Mouse (Mus musculus) embryonic facial prominence, embryonic 15.5 days (tissue): ENCODE results near the gene Exosc1. TPM values are rescaled to one million over a fixed set of nuclear protein-coding genes. Genes with fewer than 3 reads are reported as not detected.
"Not testable (repeated sequence)": the region's sequence is repeated elsewhere in the genome, so short reads cannot be mapped to it uniquely, and the experiment has no call there.

ENCODE experiments used
- ATAC-seq: fragments of 200-750 bp; cut with Nextera tagmentation; 2 replicates; pipeline ENCODE4 v1.8.0; 2017; ENCODE audit warnings: low read depth, moderate TSS enrichment; ENCODE audit not compliant: insufficient number of reproducible peaks, low FRiP score, low TSS enrichment
- H3K27ac ChIP-seq: fragments of 300-500 bp; sonication (generic); replicated peaks from 2 replicates; pipeline ENCODE4 v1.5.1; 2015; ENCODE audit warnings: mild to moderate bottlenecking, inconsistent platforms
- H3K27me3 ChIP-seq: fragments of 300-500 bp; sonication (generic); 2 replicates; pipeline ENCODE4 v1.6.1; 2015; ENCODE audit warnings: inconsistent platforms
- H3K36me3 ChIP-seq: fragments of 300-500 bp; sonication (generic); 2 replicates; pipeline ENCODE4 v1.6.1; 2015; ENCODE audit warnings: mild to moderate bottlenecking, inconsistent platforms
- H3K4me1 ChIP-seq: fragments of 300-500 bp; sonication (generic); 2 replicates; pipeline ENCODE4 v1.6.1; 2015; ENCODE audit warnings: inconsistent platforms
- H3K4me2 ChIP-seq: fragments of 300-500 bp; sonication (generic); replicated peaks from 2 replicates; pipeline ENCODE4 v1.6.1; 2015; ENCODE audit warnings: mild to moderate bottlenecking, inconsistent platforms
- H3K4me3 ChIP-seq: fragments of 300-500 bp; sonication (generic); replicated peaks from 2 replicates; pipeline ENCODE4 v1.5.1; 2015; ENCODE audit warnings: mild to moderate bottlenecking, inconsistent platforms
- H3K9ac ChIP-seq: fragments of 300-500 bp; sonication (generic); 2 replicates; pipeline ENCODE4 v1.6.1; 2015; ENCODE audit warnings: inconsistent platforms
- H3K9me3 ChIP-seq: fragments of 300-500 bp; sonication (generic); replicated peaks from 2 replicates; pipeline ENCODE4 v1.6.1; 2016; ENCODE audit warnings: inconsistent platforms
- WGBS: fragments of 180-500 bp; shearing (Covaris S2); methylation state at CpG from one replicate; pipeline ENCODE4 v1.1.7; 2015; 5-methylcytosine and 5-hydroxymethylcytosine counted together
- polyA plus RNA-seq: library from polyadenylated mRNA; unstranded; fragments of >200 nt; fragmentation: Nextera tagmentation; extraction: Ambion mirVana; gene quantifications from 2 replicates; pipeline ENCODE4 v1.2.1, GENCODE M21; 2015

Gene Exosc1
- polyA plus RNA-seq, 1 experiment from 2014 or later, result 72.8 TPM

DNA sequence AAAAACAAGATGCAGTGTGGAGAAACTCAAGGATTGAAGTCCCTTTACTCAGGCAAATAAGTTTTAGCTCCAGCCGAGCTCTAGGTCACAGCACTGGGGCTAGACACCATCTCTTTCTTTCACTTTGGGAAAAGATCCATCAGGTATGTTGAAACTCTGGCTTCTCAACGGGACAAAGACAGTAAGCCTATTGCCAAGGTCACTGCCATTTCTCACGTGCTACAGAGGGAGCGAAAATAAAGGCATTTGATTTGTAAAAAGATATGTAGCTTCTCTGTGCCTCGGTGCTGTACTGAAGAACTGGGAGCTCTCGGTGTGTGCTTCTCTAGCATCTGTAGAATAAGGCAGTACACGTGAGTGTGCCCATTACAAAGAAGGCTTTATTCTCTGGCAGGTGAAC lies 10.6 kb upstream of the Exosc1 start:
- Histone ChIP-seq H3K27ac (no peak overlapping the region), H3K9ac (no peak overlapping the region), H3K9me3 (no peaks in the 10 kb centered on the region), H3K4me3 (no peak overlapping the region), H3K4me1 (no peaks in the 10 kb centered on the region), H3K36me3 (peaks cover 94% of the 10 kb centered on the region), H3K4me2 (no peak overlapping the region), H3K27me3 (no peaks in the 10 kb centered on the region)
- WGBS, result 81% methylated on average over 7 of the region's 7 CpGs
- ATAC-seq, result no peak

DNA sequence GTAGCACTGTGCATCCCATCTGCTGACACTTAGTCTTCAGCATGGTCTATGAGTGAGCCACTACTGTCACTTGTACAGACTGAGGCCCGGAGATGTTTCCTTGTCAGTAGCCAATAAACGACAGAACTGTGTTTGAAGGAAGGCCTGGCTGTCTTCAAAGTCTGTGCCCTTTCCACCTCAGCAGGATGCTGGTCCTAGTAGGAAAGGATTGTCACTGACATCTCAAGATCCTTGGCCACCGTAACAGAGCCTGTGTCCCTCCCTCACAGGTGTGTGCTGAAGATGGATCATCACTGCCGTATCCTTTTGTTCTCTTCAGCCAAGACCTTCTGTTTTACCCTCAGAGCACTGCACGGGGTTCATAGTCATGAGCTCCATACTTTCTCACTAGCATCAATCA lies 5.3 kb upstream of the Exosc1 start:
- Histone ChIP-seq H3K9me3 (no peaks in the 10 kb centered on the region), H3K27ac (no peak overlapping the region), H3K4me3 (no peak overlapping the region), H3K4me2 (no peak overlapping the region), H3K4me1 (peaks cover 10% of the 10 kb centered on the region), H3K36me3 (peaks cover 62% of the 10 kb centered on the region), H3K27me3 (no peaks in the 10 kb centered on the region), H3K9ac (no peak overlapping the region)
- no peak for ATAC-seq
- 91% methylated on average over 5 of the region's 5 CpGs for WGBS

- H3K36me3 ChIP-seq, result peaks cover 40% of the 10 kb centered on the region
Observed at GRCm38 (mm10) chr19:41935921-41936320, 2.7 kb upstream of the Exosc1 start.

DNA sequence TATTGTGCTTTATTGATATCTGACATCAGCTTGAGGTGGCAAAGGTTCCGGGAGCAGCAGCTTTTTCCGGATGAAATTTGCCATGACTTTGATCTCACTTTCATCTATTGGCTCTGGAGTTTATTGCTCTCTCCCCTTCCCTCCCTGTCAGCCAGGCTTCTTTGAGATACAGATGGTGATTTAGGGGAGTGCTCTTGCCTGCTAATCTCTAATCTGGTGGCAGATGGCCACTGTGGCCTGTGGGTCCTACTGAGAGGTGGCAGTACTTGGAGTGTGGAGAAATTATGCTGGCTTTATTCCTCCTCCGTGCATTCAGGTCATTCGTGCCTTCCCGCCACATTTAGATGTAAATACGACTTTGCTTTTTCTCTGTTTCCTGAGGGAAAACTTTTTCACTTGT lies 901 bp upstream of the Exosc1 start:
- Histone ChIP-seq H3K36me3 (peaks cover 35% of the 10 kb centered on the region), H3K27me3 (no peaks in the 10 kb centered on the region), H3K4me3 (peak overlapping the region; percentile 64), H3K9ac (peak overlapping the region; percentile 66), H3K27ac (no peak overlapping the region), H3K4me2 (peak overlapping the region; percentile 86), H3K9me3 (no peaks in the 10 kb centered on the region), H3K4me1 (peaks cover 19% of the 10 kb centered on the region)
- WGBS, result 35% methylated on average over 6 of the region's 6 CpGs
- ATAC-seq, result no peak

More at GRCm38 (mm10) chr19:41935921-41936320, 2.7 kb upstream of the Exosc1 start:
- Histone ChIP-seq H3K4me1 (peaks cover 19% of the 10 kb centered on the region), H3K9me3 (no peaks in the 10 kb centered on the region), H3K27me3 (no peaks in the 10 kb centered on the region), H3K4me3 (no peak overlapping the region), H3K27ac (no peak overlapping the region), H3K9ac (no peak overlapping the region), H3K4me2 (no peak overlapping the region)
- WGBS, result 94% methylated on average over 1 of the region's 1 CpGs
- ATAC-seq, result no peak

- under 1% methylated on average over 28 of the region's 28 CpGs for WGBS
- Histone ChIP-seq H3K9ac (peak overlapping the region; percentile 41), H3K27me3 (no peaks in the 10 kb centered on the region), H3K4me1 (peaks cover 19% of the 10 kb centered on the region), H3K36me3 (peaks cover 32% of the 10 kb centered on the region), H3K9me3 (no peaks in the 10 kb centered on the region), H3K4me2 (peak overlapping the region; percentile 86), H3K4me3 (peak overlapping the region; percentile 64), H3K27ac (peak overlapping the region; percentile 68; the same call in 1 of the 2 replicates)
- no peak for ATAC-seq
Observed at GRCm38 (mm10) chr19:41932686-41933085, 537 bp downstream of the Exosc1 start.

DNA sequence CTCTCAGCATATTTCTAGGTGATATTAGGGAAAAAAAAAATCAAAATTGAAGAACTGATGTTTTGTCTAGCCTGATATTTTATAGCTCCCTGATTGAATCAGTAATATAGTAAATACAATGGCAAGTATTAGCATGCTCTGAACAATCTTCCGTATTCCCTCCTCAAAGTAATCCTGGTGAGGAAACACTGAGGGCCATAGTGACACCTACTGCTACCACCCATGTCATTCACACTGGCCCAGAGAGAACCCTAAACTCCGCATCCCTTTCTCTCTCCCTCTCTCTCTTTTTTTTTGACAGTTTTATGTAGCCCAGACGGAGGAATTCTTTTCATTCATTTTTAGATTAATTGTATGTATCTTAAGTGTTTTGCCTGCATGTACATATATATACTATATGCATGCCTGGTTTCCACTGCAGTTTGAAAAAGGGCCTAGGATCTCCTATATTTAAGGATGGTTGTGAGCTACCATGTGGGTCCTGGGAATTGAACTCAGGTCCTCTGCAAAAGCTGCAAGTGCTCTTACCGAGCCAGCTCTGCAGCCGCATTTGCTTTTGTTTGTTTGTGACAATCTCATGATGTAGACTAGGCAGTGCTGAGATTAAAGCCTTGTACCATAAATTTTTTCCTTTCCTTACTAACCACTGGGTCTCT lies 12.7 kb downstream of the Exosc1 start:
- WGBS, result 71% methylated on average over 5 of the region's 5 CpGs
- Histone ChIP-seq H3K27ac (no peak overlapping the region), H3K27me3 (no peaks in the 10 kb centered on the region), H3K9me3 (no peaks in the 10 kb centered on the region), H3K9ac (no peak overlapping the region), H3K4me2 (no peak overlapping the region), H3K36me3 (peaks cover 71% of the 10 kb centered on the region), H3K4me1 (no peaks in the 10 kb centered on the region), H3K4me3 (no peak overlapping the region)
- ATAC-seq, result no peak

DNA sequence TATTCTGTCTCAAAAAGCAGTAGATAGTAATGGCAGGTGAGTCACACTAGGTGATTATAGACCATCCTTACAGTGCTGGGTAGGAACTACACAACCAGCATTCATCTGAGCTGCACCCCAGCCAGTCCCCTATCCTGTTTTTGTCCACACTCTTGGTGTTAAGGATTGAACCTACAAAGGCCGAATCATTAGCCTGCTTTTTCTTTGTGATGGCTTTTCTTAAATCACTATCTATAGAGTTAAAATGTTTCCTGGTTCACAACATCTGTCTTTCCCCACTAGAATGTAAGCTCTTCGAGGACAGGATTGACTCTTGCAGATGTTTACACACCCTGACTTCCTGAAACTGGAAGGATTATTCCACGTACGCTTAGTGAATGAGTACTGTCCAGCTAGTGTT lies 13.8 kb downstream of the Exosc1 start:
- no peak overlapping the region for H3K4me2 ChIP-seq
- no peaks in the 10 kb centered on the region for H3K27me3 ChIP-seq
- no peaks in the 10 kb centered on the region for H3K9me3 ChIP-seq
- peaks cover 6% of the 10 kb centered on the region for H3K4me1 ChIP-seq
- no peak overlapping the region for H3K27ac ChIP-seq
- 73% methylated on average over 4 of the region's 4 CpGs for WGBS
- ATAC-seq, result no peak
- no peak overlapping the region for H3K4me3 ChIP-seq
- no peak overlapping the region for H3K9ac ChIP-seq
- peaks cover 66% of the 10 kb centered on the region for H3K36me3 ChIP-seq

DNA sequence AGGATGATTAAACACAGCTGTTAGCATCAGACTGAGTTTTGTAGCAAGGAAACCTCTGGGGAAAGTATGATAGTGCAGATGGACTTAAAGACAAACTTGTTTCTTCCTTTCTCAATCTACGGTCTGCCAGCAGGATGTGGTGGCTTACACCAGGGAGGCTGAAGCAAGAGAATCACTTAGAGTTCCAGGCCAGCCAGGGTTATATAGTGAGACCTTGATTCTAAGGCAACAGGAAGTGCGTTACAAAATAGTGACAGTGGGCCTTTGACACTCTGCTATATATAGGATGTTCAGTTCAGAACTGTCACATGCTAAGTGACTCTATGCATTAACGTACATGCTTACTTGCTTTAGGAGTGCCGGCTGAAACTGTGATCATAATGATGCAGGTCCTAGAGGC lies 16.4 kb downstream of the Exosc1 start:
- H3K36me3 ChIP-seq, result peaks cover 42% of the 10 kb centered on the region
- WGBS, result 81% methylated on average over 4 of the region's 4 CpGs

DNA sequence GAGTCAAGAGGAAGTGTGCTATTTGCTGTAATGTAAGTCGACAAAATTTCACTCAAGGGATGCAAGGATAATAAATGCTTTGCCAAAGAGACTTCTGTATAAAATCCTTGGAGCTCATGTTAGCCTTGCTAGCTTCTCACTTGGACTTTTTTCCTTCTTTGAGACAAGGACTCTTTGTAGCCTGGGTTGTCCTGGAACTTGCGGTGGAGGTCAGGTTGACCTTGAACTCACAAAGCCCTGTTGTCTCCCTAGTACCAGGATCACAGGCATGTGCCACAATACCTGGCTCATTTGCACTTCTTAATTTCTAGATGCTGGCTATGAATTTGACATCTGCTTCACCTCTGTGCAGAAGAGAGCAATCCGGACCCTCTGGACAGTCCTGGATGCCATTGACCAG lies 17.9 kb downstream of the Exosc1 start:
- WGBS, result 82% methylated on average over 3 of the region's 3 CpGs

More for the DNA sequence above, 16.4 kb downstream of the Exosc1 start:
- H3K4me2 ChIP-seq, result no peak overlapping the region
- ATAC-seq, result no peak
- H3K4me3 ChIP-seq, result no peak overlapping the region
- no peak overlapping the region for H3K9ac ChIP-seq
- peaks cover 25% of the 10 kb centered on the region for H3K4me1 ChIP-seq
- no peak overlapping the region for H3K27ac ChIP-seq
- no peaks in the 10 kb centered on the region for H3K9me3 ChIP-seq
- no peaks in the 10 kb centered on the region for H3K27me3 ChIP-seq

DNA sequence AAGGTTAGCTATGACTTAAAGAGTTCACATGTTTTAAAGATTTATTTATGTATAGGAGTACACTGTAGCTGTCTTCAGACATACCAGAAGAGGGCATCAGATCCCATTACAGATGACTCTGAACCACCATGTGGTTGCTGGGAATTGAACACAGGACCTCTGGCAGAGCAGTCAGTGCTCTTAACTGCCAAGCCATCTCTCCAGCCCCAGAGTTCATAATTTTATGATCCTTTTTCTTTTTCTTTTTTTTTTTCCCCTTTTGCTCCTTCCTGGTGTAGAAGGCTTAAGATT lies 18.7 kb downstream of the Exosc1 start:
- peak overlapping the region; percentile 69; the same call in 1 of the 2 replicates for H3K4me2 ChIP-seq
- peaks cover 29% of the 10 kb centered on the region for H3K36me3 ChIP-seq
- H3K4me3 ChIP-seq, result 0 out of 2 replicates have a peak overlapping the region, but pooled peaks have one; percentile 93
- H3K27ac ChIP-seq, ATAC-seq, H3K27me3 ChIP-seq, H3K9ac ChIP-seq, H3K9me3 ChIP-seq: not testable (repeated sequence)
- peaks cover 25% of the 10 kb centered on the region for H3K4me1 ChIP-seq

More for the DNA sequence above, 17.9 kb downstream of the Exosc1 start:
- no peak for ATAC-seq
- H3K4me1 ChIP-seq, result peaks cover 25% of the 10 kb centered on the region
- no peaks in the 10 kb centered on the region for H3K9me3 ChIP-seq
- H3K4me3 ChIP-seq, result no peak overlapping the region
- no peak overlapping the region for H3K27ac ChIP-seq
- no peaks in the 10 kb centered on the region for H3K27me3 ChIP-seq
- no peak overlapping the region for H3K9ac ChIP-seq
- H3K4me2 ChIP-seq, result no peak overlapping the region
- peaks cover 34% of the 10 kb centered on the region for H3K36me3 ChIP-seq

- Histone ChIP-seq H3K4me1 (peaks cover 25% of the 10 kb centered on the region), H3K9ac (peak overlapping the region; percentile 94; the same call in 1 of the 2 replicates), H3K4me3 (peak overlapping the region; percentile 93), H3K36me3 (peaks cover 23% of the 10 kb centered on the region), H3K27me3 (no peaks in the 10 kb centered on the region), H3K9me3 (no peaks in the 10 kb centered on the region), H3K27ac (peak overlapping the region; percentile 6; the same call in 1 of the 2 replicates), H3K4me2 (peak overlapping the region; percentile 69)
- WGBS, result 28% methylated on average over 6 of the region's 6 CpGs
- no peak for ATAC-seq
Observed at GRCm38 (mm10) chr19:41913774-41914591, 19.2 kb downstream of the Exosc1 start.
